Mouse (Mus musculus) forebrain, embryonic 11.5 days (tissue): ENCODE results near the gene Slc40a1. TPM values are rescaled to one million over a fixed set of nuclear protein-coding genes. Genes with fewer than 3 reads are reported as not detected.

Experiments used
- ATAC-seq: fragments of 200-750 bp; cut with Nextera tagmentation; replicated peaks from 2 replicates; pipeline ENCODE4 v1.8.0; 2017; ENCODE audit warnings: moderate TSS enrichment; ENCODE audit not compliant: low FRiP score
- DNase-seq: peaks from one replicate; pipeline ENCODE4 v3.0.0-alpha.2; 2017; ENCODE audit warnings: low spot score
- H3K27ac ChIP-seq: fragments of 300-500 bp; sonication (generic); 2 replicates; pipeline ENCODE4 v1.5.1; 2014; ENCODE audit warnings: low read depth, low read length
- H3K27me3 ChIP-seq: fragments of 300-500 bp; sonication (generic); 2 replicates; pipeline ENCODE4 v1.6.1; 2014; ENCODE audit warnings: mild to moderate bottlenecking, low read length, mixed read lengths; ENCODE audit not compliant: control insufficient read depth, insufficient read depth
- H3K36me3 ChIP-seq: fragments of 300-500 bp; sonication (generic); 2 replicates; pipeline ENCODE4 v1.6.1; 2014; ENCODE audit warnings: mild to moderate bottlenecking, low read length, moderate library complexity, mixed read lengths; ENCODE audit not compliant: control insufficient read depth, insufficient read depth
- H3K4me1 ChIP-seq: fragments of 300-500 bp; sonication (generic); replicated peaks from 2 replicates; pipeline ENCODE4 v1.6.1; 2014; ENCODE audit warnings: low read length, mixed read lengths; ENCODE audit not compliant: control insufficient read depth, insufficient read depth
- H3K4me2 ChIP-seq: fragments of 300-500 bp; sonication (generic); 2 replicates; pipeline ENCODE4 v1.6.1; 2014; ENCODE audit warnings: low read depth, mild to moderate bottlenecking, low read length, moderate library complexity, mixed read lengths; ENCODE audit not compliant: severe bottlenecking
- H3K4me3 ChIP-seq: fragments of 300-500 bp; sonication (generic); 2 replicates; pipeline ENCODE4 v1.5.1; 2014; ENCODE audit warnings: low read depth, low read length
- H3K9ac ChIP-seq: fragments of 300-500 bp; sonication (generic); 2 replicates; pipeline ENCODE4 v1.6.1; 2014; ENCODE audit warnings: low read length
- H3K9me3 ChIP-seq: fragments of 300-500 bp; sonication (generic); 2 replicates; pipeline ENCODE4 v1.6.1; 2016; ENCODE audit warnings: low read length, mixed read lengths; ENCODE audit not compliant: control insufficient read depth
- WGBS: fragments of 180-500 bp; shearing (Covaris S2); extraction: QIAGEN DNeasy Blood & Tissue Kit; methylation state at CpG from one replicate; pipeline ENCODE4 v1.1.7; 2014; 5-methylcytosine and 5-hydroxymethylcytosine counted together
- polyA plus RNA-seq: library from polyadenylated mRNA; unstranded; fragments of >200 nt; fragmentation: Nextera tagmentation; extraction: Ambion mirVana; gene quantifications from 2 replicates; pipeline ENCODE4 v1.2.1, GENCODE M21; 2014

The Slc40a1 gene
- polyA plus RNA-seq, 1 experiment from 2014 or later: 13.8 TPM

DNA sequence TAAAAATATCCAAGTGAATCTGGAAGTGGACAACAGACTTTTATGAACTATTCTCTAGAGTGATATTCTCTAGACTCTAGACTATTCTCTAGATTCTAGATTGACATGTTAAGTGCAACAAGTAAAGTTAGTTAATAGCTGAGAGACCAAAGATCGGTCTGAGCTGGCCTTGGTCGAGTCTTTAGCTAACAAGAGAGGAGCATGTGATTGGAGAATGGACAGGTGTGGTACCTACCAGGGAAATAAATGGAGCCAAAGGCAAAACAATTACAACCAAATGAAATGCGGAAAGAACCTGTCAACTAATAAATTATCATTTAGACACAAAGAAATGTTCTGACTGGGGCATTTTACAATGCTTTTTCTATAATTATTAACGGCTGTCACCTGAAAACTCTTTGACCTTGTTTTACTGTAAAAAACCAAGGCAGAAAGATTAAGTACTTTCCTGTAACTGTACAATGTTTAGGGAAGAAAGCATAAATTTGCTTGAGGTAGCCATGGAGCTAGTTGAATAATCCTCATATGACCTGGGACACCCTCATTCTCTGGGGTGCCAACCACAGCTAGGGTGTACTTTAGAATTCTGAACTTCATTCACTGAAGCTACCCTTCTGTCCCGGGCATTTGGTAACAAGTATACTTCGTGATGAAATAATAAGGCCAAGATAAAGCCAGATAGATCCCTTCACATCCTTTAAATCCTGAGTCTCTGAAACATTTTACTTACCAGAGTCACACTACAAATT is 49.7 kb downstream of the Slc40a1 start:
- H3K4me2 ChIP-seq: no peak overlapping the region
- ATAC-seq (no peak), DNase-seq (no peak)
- no peaks in the 10 kb centered on the region for H3K9me3 ChIP-seq
- no peak overlapping the region for H3K4me3 ChIP-seq
- H3K4me1 ChIP-seq: no peaks in the 10 kb centered on the region
- H3K27me3 ChIP-seq: no peaks in the 10 kb centered on the region
- no peaks in the 10 kb centered on the region for H3K36me3 ChIP-seq
- WGBS: 92% methylated on average over 6 of the region's 6 CpGs
- no peak overlapping the region for H3K9ac ChIP-seq
- H3K27ac ChIP-seq: no peak overlapping the region

DNA sequence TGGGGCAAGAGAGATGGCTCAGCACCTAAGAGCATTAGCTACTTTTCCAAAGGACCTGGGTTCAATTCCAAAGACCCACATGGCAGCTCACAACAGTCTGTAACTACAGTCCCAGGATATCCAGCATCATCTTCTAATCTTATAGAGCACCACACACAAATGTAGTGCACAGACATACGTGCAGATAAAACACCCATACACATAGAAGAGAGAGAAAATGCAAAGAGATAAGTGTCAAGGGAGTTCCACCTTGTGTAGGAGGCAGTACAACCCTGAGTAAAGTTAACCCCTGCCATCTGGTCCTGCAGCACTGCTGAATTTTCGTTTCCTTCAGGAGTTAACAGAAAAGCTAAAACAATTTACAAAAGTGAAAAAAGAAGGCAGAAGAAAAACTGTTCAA is 50.7 kb downstream of the Slc40a1 start:
- Histone ChIP-seq H3K27ac (no peak overlapping the region), H3K9ac (no peak overlapping the region), H3K4me2 (no peak overlapping the region), H3K4me3 (no peak overlapping the region), H3K4me1 (no peaks in the 10 kb centered on the region), H3K27me3 (no peaks in the 10 kb centered on the region), H3K9me3 (no peaks in the 10 kb centered on the region), H3K36me3 (no peaks in the 10 kb centered on the region)
- 81% methylated on average over 2 of the region's 2 CpGs for WGBS
- ATAC-seq: no peak
- no peak for DNase-seq

DNA sequence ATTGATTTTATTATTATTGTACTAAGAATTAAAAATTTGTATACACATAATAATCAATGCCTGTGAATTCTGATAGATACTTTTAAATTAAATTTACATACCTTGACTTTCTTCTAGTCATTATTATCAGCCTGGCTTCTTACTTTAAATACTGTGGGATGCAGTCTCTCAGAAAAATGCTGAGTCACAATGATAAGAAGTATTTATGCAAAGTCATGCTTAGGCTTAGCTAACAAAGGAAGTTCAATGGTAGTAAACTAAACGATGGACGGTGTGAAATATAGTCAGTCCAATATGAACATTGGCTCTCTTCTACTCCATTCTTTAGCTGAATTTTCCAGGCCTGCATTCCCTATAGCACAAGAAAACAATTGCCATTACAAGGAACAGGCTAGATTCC is 53.1 kb downstream of the Slc40a1 start:
- H3K4me3 ChIP-seq: no peak overlapping the region
- ATAC-seq (no peak), DNase-seq (no peak)
- no peaks in the 10 kb centered on the region for H3K27me3 ChIP-seq
- 89% methylated on average over 2 of the region's 2 CpGs for WGBS
- no peak overlapping the region for H3K4me2 ChIP-seq
- no peak overlapping the region for H3K27ac ChIP-seq
- H3K9me3 ChIP-seq: no peaks in the 10 kb centered on the region
- H3K4me1 ChIP-seq: no peaks in the 10 kb centered on the region
- no peaks in the 10 kb centered on the region for H3K36me3 ChIP-seq
- no peak overlapping the region for H3K9ac ChIP-seq

DNA sequence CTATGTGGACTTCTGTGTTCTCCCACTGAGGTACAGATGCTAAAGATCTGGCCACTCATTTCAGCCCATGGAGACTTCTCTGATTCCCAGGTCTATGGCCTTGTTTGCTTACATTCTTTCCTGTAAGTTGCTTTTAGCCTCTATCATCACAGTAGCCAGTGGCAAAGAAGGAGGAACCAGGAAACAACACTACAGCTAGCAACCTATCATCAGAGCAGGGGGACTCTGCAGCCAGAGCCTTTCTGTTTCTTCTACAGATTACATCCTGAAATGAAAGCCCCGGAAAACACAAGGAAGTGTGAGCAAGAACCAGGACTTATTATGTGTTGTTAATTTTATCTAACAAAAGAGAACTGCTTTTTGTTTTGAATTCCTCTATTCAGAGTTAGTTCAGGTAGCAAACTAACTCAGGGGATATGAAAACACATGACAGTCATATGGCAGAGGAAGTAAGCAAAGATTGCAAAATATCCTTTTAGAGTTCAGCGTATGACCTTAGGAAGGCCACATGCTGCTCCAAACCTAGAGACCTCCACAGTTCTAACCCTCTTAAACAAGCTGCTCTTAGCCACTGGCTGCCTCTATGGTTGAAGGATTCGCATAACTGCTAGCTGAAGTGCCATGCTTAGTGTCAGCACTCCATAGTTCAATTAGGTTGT is 57.7 kb downstream of the Slc40a1 start:
- Histone ChIP-seq H3K27me3 (no peaks in the 10 kb centered on the region), H3K27ac (no peak overlapping the region), H3K4me3 (no peak overlapping the region), H3K4me2 (no peak overlapping the region), H3K4me1 (no peaks in the 10 kb centered on the region), H3K36me3 (no peaks in the 10 kb centered on the region), H3K9ac (no peak overlapping the region), H3K9me3 (no peaks in the 10 kb centered on the region)
- ATAC-seq (no peak), DNase-seq (no peak)
- WGBS: 85% methylated on average over 3 of the region's 3 CpGs

DNA sequence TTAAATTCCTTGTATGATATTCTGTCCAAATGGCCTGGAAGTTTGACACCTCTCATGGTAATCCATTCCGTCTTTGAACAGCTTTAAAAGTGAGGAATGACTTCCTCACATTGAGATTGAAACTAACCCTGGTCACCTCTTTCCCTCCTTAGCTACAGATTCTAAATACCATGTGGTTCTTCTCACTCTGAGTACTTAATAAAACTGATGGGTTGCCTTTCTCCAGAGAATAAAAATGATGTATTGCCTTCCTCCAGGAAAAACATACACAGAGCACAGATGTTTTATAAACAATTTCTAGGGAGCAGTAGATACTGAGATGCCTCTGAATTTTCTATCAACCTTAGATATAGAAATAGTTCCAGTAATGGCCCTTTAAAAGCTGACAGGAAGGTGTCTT is 58.3 kb downstream of the Slc40a1 start:
- DNase-seq (no peak), ATAC-seq (no peak)
- Histone ChIP-seq H3K4me2 (no peak overlapping the region), H3K27ac (no peak overlapping the region), H3K27me3 (no peaks in the 10 kb centered on the region), H3K9me3 (no peaks in the 10 kb centered on the region), H3K36me3 (no peaks in the 10 kb centered on the region), H3K4me3 (no peak overlapping the region), H3K4me1 (no peaks in the 10 kb centered on the region), H3K9ac (no peak overlapping the region)
- WGBS: 86% methylated on average over 1 of the region's 1 CpGs

DNA sequence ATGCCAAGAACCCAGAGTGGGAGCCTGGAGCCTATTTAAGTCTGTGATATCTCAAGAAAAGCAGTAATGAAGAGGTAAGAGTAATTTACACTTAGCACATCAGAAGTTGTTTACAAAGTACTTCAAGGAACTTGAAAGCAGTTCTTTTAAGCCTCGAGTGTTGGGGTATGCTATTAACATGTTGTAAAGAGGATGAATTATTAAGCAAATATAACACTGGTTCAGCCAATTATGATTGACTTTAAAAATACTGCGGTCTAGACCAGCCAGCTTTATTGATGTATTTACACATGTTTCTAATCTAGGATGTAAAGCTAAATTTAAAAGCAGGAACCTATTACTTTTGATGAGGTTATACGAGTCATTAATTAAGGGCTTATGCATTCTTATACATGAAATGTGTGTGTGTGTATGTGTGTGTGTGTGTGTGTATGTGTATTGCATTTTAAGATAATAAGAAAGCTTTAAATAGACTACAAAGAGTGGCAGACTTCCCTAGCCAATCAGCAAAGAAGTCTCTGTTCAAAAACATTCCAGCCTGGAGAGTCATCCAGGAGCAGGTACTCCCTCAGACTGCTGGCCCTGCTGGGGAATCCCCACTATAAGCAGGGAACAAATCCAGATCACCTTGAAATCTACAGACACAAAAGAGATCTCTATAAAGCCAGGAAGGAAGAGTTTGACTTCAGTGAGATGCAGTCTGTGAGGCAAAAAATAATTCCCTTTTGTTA is 59.9 kb downstream of the Slc40a1 start:
- H3K9ac ChIP-seq: no peak overlapping the region
- no peaks in the 10 kb centered on the region for H3K36me3 ChIP-seq
- no peak overlapping the region for H3K4me3 ChIP-seq
- ATAC-seq (no peak), DNase-seq (no peak)
- no peaks in the 10 kb centered on the region for H3K9me3 ChIP-seq
- WGBS: 73% methylated on average over 3 of the region's 3 CpGs
- no peak overlapping the region for H3K4me2 ChIP-seq
- H3K27ac ChIP-seq: no peak overlapping the region
- no peaks in the 10 kb centered on the region for H3K4me1 ChIP-seq
- H3K27me3 ChIP-seq: no peaks in the 10 kb centered on the region

DNA sequence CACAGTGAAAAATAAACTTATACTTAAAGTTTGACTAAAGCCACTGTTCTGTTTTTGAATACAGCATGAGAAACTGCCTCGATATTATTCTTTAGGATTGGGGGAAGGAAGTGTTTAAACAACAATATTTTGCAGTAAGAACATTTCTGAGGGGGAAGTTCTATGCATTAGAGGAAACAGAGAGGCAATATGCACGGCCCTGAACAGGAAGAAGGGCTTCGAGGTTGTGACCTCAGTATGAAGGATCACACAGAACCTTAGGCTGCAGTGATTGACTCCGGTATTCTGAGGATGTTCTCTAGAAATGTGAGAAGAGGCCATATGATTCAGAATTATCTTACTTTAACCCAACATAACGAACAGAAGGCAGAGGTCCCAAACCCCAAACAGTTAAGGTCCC is 60.6 kb downstream of the Slc40a1 start:
- Histone ChIP-seq H3K4me3 (no peak overlapping the region), H3K27ac (no peak overlapping the region), H3K4me1 (no peaks in the 10 kb centered on the region), H3K9ac (no peak overlapping the region), H3K36me3 (no peaks in the 10 kb centered on the region), H3K27me3 (no peaks in the 10 kb centered on the region), H3K9me3 (no peaks in the 10 kb centered on the region), H3K4me2 (no peak overlapping the region)
- DNase-seq: no peak
- no peak for ATAC-seq
- 74% methylated on average over 5 of the region's 5 CpGs for WGBS

DNA sequence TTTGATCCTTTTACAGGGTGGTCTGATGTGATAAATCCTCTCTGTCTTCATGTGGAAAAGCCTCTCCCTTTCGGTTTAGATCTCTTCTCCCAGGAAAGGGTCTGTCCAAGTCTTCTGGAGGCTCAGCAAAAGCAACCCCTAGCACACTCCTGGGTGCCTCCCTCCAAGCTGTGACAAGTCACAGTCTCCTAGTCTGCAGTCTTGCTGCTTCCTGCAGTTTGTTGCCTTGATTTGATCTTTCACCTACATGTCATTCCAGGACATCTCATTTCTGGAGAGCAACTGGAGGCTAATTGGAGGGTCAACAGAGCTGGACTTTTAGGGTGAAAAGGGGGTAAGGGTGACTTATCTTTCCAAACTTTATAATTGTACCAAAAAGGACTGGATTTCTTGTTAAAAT is 61.0 kb downstream of the Slc40a1 start:
- DNase-seq: no peak
- H3K4me1 ChIP-seq: no peaks in the 10 kb centered on the region
- H3K4me2 ChIP-seq: no peak overlapping the region
- H3K36me3 ChIP-seq: no peaks in the 10 kb centered on the region
- H3K9ac ChIP-seq: no peak overlapping the region
- no peak overlapping the region for H3K4me3 ChIP-seq
- H3K27ac ChIP-seq: no peak overlapping the region
- WGBS: 63% methylated on average over 1 of the region's 1 CpGs
- no peaks in the 10 kb centered on the region for H3K9me3 ChIP-seq
- no peak for ATAC-seq
- no peaks in the 10 kb centered on the region for H3K27me3 ChIP-seq
